ENCODE assay signal across 9 mouse cellular contexts in the genomic region with DNA sequence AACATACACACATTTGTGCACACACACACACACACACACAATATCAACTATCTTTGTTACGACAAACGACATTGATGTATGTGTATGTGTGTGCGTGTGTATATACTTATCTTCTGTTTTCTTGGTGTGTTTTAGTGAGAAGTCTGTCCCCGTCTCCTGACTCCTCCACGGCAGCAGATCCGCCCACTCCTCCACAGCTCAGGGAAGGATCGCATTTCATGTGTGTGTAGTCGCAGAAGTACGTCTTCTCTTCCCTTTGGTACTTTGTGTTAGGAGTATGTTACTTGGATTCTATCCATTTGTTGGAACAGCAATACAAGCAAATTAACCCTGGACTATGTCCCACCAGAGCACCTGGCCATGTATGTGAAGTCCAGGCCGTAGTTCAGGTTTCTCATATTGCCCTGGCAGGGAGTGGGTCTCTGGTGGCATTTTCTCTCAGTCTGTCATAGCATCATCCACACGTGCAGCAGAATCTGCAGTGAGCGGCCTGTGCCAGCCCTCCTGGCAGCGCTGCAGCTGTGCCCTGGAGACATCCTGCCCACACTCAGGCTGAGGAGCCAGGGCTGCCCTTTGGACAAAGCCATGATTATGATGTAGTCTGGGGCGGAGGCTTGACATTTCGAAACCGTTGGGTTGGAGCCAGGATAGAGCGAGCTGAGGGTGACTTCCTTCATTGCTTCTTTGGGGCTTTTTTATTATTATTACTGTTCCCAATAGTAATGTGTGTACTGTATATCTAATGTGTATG. TPM values are rescaled to one million over a fixed set of nuclear protein-coding genes. Genes with fewer than 3 reads are reported as not detected.
DNase-seq lines count a peak whose midpoint lies in the region; ATAC-seq and TF ChIP-seq lines count a peak whose summit lies in the region.
"Had no signal": no experiment of that assay in that cellular context is flagged by ENCODE, and none has a peak within 500 bp of the region (broad histone marks: within the 10 kb centered on the region; RNA-seq: fewer than 3 reads in every experiment).

No protein-coding gene starts in this region.

- peaks cover 80% of the 10 kb centered on the region for H3K36me3 ChIP-seq in limb, embryonic 14.5 days (ENCODE audit: control insufficient read depth, insufficient read depth, low read length)

- no peak overlapping the region for H3K4me3 ChIP-seq in limb, embryonic 14.5 days (replicated peaks; ENCODE audit: low read length)
- H3K4me3 ChIP-seq: neural tube, embryonic 13.5 days had no signal

- no peak overlapping the region for H3K4me2 ChIP-seq in limb, embryonic 14.5 days (replicated peaks; ENCODE audit: low read depth, low read length, severe bottlenecking)
- H3K4me2 ChIP-seq: neural tube, embryonic 13.5 days had no signal

- no peaks in the 10 kb centered on the region for H3K27me3 ChIP-seq in limb, embryonic 14.5 days (ENCODE audit: control insufficient read depth, insufficient read depth, low read length)
- H3K27me3 ChIP-seq: neural tube, embryonic 13.5 days had no signal

- ATAC-seq in limb, embryonic 14.5 days (ENCODE audit: low FRiP score, low read depth), result peak; percentile 14; the same call in 1 of the 2 replicates
- no peak for ATAC-seq in CD4-positive, CD25-positive, alpha-beta regulatory T cell, adult 4 months

- WGBS in limb, embryonic 14.5 days, result 77% methylated on average over 17 of the region's 17 CpGs

- H3K9ac ChIP-seq in limb, embryonic 14.5 days (ENCODE audit: low read depth, low read length, severe bottlenecking), result no peak overlapping the region
- H3K9ac ChIP-seq: neural tube, embryonic 13.5 days had no signal

- TF ChIP-seq POLR2A in limb, embryonic 14.5 days (IDR thresholded peaks at IDR 0.05; ENCODE audit: borderline replicate concordance, extremely low read depth, insufficient read depth, insufficient read length), result no peak

- DNase-seq in 3134 (ENCODE audit: extremely low read depth, insufficient read length, low spot score), result peak; percentile 87
- peak; percentile 77 to 90 for DNase-seq in adrenal gland, adult (ENCODE audit: inconsistent age in 2 of 2, low spot score in 1 of 2)
- DNase-seq in fibroblast of lung, adult 2 months (ENCODE audit: low read depth), result peak; percentile 79
- DNase-seq in kidney, adult 8-10 months, result peak; percentile 81 to 82
- peak; percentile 6 for DNase-seq in limb, embryonic 14.5 days (ENCODE audit: low spot score)
- DNase-seq in right cerebral cortex, postnatal 14 days, result peak; percentile 42
- no peak for DNase-seq in retina, embryonic 14.5 days (ENCODE audit: low spot score)

- no peaks in the 10 kb centered on the region for H3K4me1 ChIP-seq in limb, embryonic 14.5 days (ENCODE audit: control insufficient read depth, insufficient read depth, low read length)

- no peak overlapping the region; the same call in 1 of the 2 replicates for H3K27ac ChIP-seq in limb, embryonic 14.5 days (replicated peaks; ENCODE audit: low read depth, low read length)
- H3K27ac ChIP-seq: neural tube, embryonic 13.5 days had no signal

- no peaks in the 10 kb centered on the region for H3K9me3 ChIP-seq in limb, embryonic 14.5 days (ENCODE audit: control insufficient read depth, low read length)
- H3K9me3 ChIP-seq: neural tube, embryonic 13.5 days had no signal

RNA-seq across cellular contexts. Expression of a gene that starts 28.9 kb away (rescaled TPM):
- 64.1 and 67.4 TPM in 2 replicates for polyA plus RNA-seq in limb, embryonic 14.5 days (2012; rRNA removed)
- polyA plus RNA-seq in limb, embryonic 14.5 days (2014; fragmentation: Nextera tagmentation; extraction: Ambion mirVana), result 23.3 and 29.8 TPM in 2 replicates
- polyA plus RNA-seq in CD4-positive, CD25-positive, alpha-beta regulatory T cell, adult 4 months (2017; shearing (Covaris generic)), result 10 to 100 TPM; 23.8 to 39.0 TPM
